Mouse (Mus musculus) small intestine, adult 2 months (tissue): ENCODE measurements around the gene Tmem262. TPM values are rescaled to one million over a fixed set of nuclear protein-coding genes. Genes with fewer than 3 reads are reported as not detected.

Experiments
- H3K27ac ChIP-seq: fragments of 200-500 bp; 2 replicates; pipeline ENCODE4 v1.5.1; 2012; ENCODE audit warnings: low read depth, low read length, control low read depth, inconsistent platforms; ENCODE audit not compliant: insufficient read depth
- H3K27me3 ChIP-seq: fragments of 200-500 bp; 2 replicates; pipeline ENCODE4 v1.6.1; 2012; ENCODE audit warnings: mild to moderate bottlenecking, moderate library complexity, low read length, inconsistent platforms; ENCODE audit not compliant: control insufficient read depth, insufficient read depth
- H3K36me3 ChIP-seq: fragments of 200-500 bp; 2 replicates; pipeline ENCODE4 v1.6.1; 2012; ENCODE audit warnings: mild to moderate bottlenecking, low read length, control low read depth, inconsistent platforms; ENCODE audit not compliant: control insufficient read depth, insufficient read depth
- H3K4me1 ChIP-seq: fragments of 200-500 bp; 2 replicates; pipeline ENCODE4 v1.6.1; 2012; ENCODE audit warnings: low read length, inconsistent platforms, mixed read lengths; ENCODE audit not compliant: control insufficient read depth, insufficient read depth, insufficient read length
- H3K4me3 ChIP-seq: fragments of 200-500 bp; 2 replicates; pipeline ENCODE4 v1.5.1; 2012; ENCODE audit warnings: low read depth, mild to moderate bottlenecking, control low read depth, inconsistent platforms, low read length, moderate library complexity
- CTCF ChIP-seq: fragments of 200-500 bp; IDR thresholded peaks from 2 replicates; pipeline ENCODE4 v1.5.1; 2012; ENCODE audit warnings: low read depth, mild to moderate bottlenecking, control low read depth, inconsistent platforms, low read length, moderate library complexity, mixed read lengths; ENCODE audit not compliant: insufficient replicate concordance, insufficient read length; ENCODE audit errors: extremely low read depth
- POLR2A ChIP-seq: fragments of 200-500 bp; IDR thresholded peaks from 2 replicates; pipeline ENCODE4 v1.6.1; 2012; ENCODE audit warnings: low read depth, mild to moderate bottlenecking, control low read depth, inconsistent platforms, low read length, moderate library complexity
- WGBS: fragments of 180-500 bp; shearing (Covaris S2); methylation state at CpG from one replicate; pipeline ENCODE4 v1.1.7; 2018; 5-methylcytosine and 5-hydroxymethylcytosine counted together
- polyA plus RNA-seq: library from polyadenylated mRNA; depleted of rRNA; stranded (reverse); fragments of >200 nt; gene quantifications from 2 replicates; pipeline ENCODE4 v1.2.3, GENCODE M21; 2012

Tmem262 gene
- polyA plus RNA-seq, 1 experiment: not detected

DNA sequence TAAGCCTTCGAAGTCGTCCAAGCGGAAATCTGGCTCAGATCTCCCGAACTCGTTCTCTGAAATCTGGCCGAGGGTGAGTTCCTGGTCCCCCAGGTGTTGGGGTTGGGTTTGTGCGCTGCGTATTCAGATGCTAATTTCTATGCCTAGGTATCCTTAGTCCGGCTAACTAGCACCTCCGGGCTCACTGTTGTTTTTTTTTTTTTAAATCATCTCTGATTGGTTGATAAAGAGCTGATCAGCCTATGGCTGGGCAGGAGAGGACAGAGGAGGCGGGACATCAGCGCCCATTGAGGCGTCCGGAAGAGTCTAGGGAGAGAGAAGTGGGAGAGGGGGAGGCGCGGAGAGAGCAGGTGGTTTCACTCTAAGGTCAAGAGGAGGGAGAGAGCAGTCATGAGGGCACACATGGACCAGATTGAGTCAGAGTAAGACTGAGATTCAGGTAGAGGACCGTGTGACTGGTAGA is 5.6 kb downstream of the Tmem262 start:
- Histone ChIP-seq H3K27ac (0 out of 2 replicates have a peak overlapping the region, but pooled peaks have one; percentile 9), H3K4me1 (peaks cover 8% of the 10 kb centered on the region), H3K27me3 (no peaks in the 10 kb centered on the region), H3K36me3 (peaks cover 22% of the 10 kb centered on the region), H3K4me3 (peak overlapping the region; percentile 74)
- TF ChIP-seq POLR2A: 0 out of 2 replicates have a peak, but pooled peaks have one; percentile 3
- TF ChIP-seq CTCF: no peak
- WGBS: under 1% methylated on average over 17 of the region's 17 CpGs

DNA sequence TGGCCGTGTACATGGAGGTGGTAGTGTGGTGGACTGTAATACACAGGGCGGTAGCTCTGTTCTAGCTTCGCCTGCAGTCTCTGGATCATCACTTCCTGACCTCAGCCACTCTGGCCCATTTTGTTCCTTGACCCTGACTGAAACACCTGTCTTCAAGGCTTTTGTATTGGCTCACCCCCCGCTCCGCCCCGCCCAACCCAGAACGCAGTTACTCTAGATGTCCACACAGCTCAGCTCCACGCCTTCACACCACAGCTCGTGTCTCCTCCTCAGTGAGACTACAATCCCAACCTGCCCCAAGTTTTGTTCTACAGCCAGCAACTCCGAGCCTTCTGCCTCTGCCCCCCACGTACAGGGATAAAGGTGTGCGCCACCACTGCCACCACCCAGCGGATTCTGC is 9.0 kb downstream of the Tmem262 start:
- H3K4me3 ChIP-seq: no peak overlapping the region
- WGBS: 75% methylated on average over 13 of the region's 13 CpGs
- TF ChIP-seq CTCF (no peak), POLR2A (no peak)
- H3K36me3 ChIP-seq: peaks cover 1% of the 10 kb centered on the region; the same call in 1 of the 2 replicates
- no peak overlapping the region for H3K27ac ChIP-seq
- H3K4me1 ChIP-seq: peaks cover 6% of the 10 kb centered on the region
- H3K27me3 ChIP-seq: no peaks in the 10 kb centered on the region

DNA sequence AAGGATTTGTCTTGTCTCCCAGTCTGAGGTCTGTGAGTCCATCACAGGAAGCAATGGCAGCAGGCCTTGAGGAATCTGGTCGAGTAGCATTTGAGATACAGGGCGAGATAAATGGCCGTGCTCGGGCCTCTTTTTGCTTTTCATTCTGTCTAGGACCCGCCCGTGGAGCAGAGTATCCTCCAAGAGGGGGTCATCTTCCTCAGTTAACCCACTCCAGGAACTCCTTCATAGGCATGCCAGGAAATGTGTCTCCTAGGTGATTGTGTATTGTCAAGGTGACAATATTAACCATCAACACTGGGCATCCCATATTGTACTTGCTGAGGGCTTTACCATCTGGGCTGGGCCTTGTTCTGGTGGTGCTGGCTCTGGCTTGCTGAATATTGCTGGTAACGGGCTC is 14.3 kb downstream of the Tmem262 start, which contains the start of gene AC131692.1:
Gene AC131692.1 (plus strand): TSS at position 301 of the 400 bp plus-strand sequence.
- no peak within 1 kb of the TSS for H3K27ac ChIP-seq
- WGBS: 86% methylated on average over 7 of the region's 7 CpGs
- no peak within 1 kb of the TSS for H3K4me3 ChIP-seq
- TF ChIP-seq POLR2A: no peak
- no peak for TF ChIP-seq CTCF
- H3K27me3 ChIP-seq: no peaks in the 10 kb centered on the region
- H3K4me1 ChIP-seq: no peaks in the 10 kb centered on the region
- H3K36me3 ChIP-seq: peaks cover 1% of the 10 kb centered on the region; the same call in 1 of the 2 replicates

DNA sequence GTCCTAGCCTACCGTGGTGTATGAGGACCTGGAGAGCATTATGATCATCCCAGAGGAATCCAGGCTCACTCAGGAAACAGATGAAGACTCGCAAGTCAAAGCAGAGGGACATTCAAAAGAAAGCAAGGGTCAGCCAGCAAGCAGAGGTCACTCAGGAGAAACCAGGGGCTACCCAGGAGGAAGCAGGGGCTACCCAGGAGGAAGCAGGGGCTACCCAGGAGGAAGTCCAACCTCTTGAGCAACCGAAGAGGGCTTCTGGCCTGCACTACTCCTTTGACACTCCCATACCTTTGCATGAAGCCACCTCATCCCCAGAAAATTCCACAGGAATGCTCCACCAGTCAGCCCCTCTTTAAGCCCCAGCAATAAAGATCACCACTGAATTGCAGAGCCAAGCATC is 18.0 kb downstream of the Tmem262 start:
- H3K36me3 ChIP-seq: no peaks in the 10 kb centered on the region
- H3K27me3 ChIP-seq: no peaks in the 10 kb centered on the region
- no peak overlapping the region for H3K27ac ChIP-seq
- 83% methylated on average over 3 of the region's 3 CpGs for WGBS
- TF ChIP-seq POLR2A (no peak), CTCF (no peak)
- H3K4me3 ChIP-seq: no peak overlapping the region
- H3K4me1 ChIP-seq: peaks cover 8% of the 10 kb centered on the region

DNA sequence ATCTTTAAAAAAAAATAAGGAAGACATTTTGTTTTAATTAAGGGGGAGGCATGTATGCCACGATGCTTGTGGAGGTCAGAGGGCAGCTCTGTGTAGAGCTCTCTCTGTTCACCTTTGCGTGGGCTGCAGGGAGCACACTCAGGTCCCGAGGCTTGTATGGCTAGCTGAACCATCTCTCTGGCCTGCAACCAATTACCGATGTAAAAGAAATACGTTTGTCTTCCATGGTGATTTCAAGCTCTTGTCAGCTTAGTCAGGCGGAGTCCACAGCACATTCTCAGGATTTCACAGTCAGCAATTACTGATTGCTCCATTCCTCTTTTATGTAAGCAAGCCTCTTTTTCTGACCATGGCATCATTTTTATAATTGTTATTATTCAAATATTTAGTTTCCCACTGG is 21.4 kb downstream of the Tmem262 start:
- H3K4me1 ChIP-seq: peaks cover 19% of the 10 kb centered on the region
- 83% methylated on average over 6 of the region's 6 CpGs for WGBS
- H3K27ac ChIP-seq: no peak overlapping the region
- no peaks in the 10 kb centered on the region for H3K27me3 ChIP-seq
- no peaks in the 10 kb centered on the region for H3K36me3 ChIP-seq
- no peak for TF ChIP-seq POLR2A
- TF ChIP-seq CTCF: no peak
- H3K4me3 ChIP-seq: no peak overlapping the region

DNA sequence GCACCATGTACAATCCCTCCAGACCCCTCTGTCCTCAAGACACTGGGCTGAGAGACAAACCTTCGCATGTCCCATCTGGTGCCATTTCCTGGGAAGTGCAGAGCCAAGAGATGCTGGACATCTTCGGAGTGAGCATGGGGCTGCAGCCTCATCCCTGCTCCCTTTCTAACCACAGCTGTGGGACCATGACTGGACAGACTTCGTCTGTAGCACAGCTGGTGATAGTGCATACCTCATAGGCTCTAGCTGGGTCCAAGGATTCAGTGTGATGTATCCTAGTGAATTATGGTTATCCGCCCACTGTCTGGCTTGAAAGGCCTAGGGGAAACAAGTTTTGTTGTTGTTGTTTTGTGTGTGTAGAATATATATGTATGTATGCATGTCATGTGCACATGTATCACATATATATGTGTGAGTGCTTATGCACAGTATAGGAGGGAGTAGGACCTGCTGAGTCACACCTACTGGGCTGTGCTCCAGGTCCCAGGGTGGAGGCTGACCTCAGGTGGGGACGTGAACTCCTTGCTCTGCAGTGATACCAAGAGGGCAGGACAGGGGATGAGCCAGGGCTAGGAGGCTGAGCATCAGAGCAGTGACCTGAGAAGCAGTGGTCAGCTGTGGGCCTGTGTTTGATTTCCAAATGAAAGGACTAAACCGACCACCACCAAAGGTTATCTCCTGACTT is 22.5 kb downstream of the Tmem262 start:
- peak overlapping the region; percentile 26; the same call in 1 of the 2 replicates for H3K27ac ChIP-seq
- H3K4me3 ChIP-seq: no peak overlapping the region
- H3K4me1 ChIP-seq: peaks cover 19% of the 10 kb centered on the region
- WGBS: 67% methylated on average over 6 of the region's 6 CpGs
- H3K27me3 ChIP-seq: no peaks in the 10 kb centered on the region
- TF ChIP-seq CTCF (no peak), POLR2A (no peak)
- H3K36me3 ChIP-seq: no peaks in the 10 kb centered on the region

DNA sequence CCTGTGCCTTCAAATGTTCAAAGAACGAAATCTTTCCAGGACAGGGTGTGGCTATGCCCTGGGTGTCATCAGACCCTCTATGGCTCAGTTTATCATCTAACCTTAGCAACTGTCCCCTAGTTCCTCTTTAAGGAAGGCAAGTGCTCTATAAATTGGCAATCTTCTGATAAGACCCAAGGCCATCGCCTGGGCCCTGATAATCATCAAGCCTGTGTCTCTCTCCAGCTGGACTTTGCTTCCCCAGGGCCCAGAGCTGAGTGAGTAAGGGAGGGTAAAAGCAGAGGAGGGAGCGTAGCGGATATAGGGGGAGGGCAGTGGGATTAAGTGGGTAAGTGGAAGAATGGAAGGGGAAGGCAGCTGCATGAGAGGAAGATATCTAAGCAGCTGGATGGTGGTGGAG is 24.6 kb downstream of the Tmem262 start:
- TF ChIP-seq POLR2A: no peak
- TF ChIP-seq CTCF: no peak
- H3K36me3 ChIP-seq: peaks cover 14% of the 10 kb centered on the region; the same call in 1 of the 2 replicates
- H3K27ac ChIP-seq: peak overlapping the region; percentile 71
- H3K27me3 ChIP-seq: no peaks in the 10 kb centered on the region
- no peak overlapping the region for H3K4me3 ChIP-seq
- H3K4me1 ChIP-seq: peaks cover 19% of the 10 kb centered on the region
- 30% methylated on average over 4 of the region's 4 CpGs for WGBS

DNA sequence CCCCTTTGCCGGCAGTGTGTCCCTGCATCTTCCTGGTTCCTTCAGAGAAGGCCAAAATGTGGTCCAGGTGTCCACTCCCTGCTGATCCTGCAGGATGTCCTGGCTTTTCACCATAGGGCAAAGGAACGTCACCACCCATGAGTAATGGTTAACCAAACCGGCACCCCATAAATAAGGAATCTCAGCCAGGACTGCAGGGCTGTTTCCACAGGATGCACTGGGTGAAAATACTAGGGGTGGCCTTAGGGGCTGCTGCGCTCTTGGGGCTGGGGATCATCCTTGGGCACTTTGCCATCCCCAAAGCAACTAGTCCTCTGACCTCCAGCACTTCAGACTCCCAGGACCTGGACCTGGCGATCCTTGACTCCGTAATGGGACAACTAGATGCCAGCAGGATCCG is 25.8 kb downstream of the Tmem262 start, which contains the start of gene Naaladl1:
Gene Naaladl1 (plus strand): TSS at position 197 of the 400 bp plus-strand sequence.
- no peak for TF ChIP-seq CTCF
- peak; percentile 95 for TF ChIP-seq POLR2A
- WGBS: 38% methylated on average over 7 of the region's 7 CpGs
- Histone ChIP-seq H3K27me3 (no peaks in the 10 kb centered on the region), H3K27ac (peak within 1 kb of the TSS; percentile 71), H3K4me1 (peaks cover 19% of the 10 kb centered on the region), H3K4me3 (peak within 1 kb of the TSS; percentile 64), H3K36me3 (peaks cover 21% of the 10 kb centered on the region; the same call in 1 of the 2 replicates)
